Mouse (Mus musculus): ENCODE results near the gene Dnajc16. TPM values are rescaled to one million over a fixed set of nuclear protein-coding genes. Genes with fewer than 3 reads are reported as not detected.

Dnajc16 gene
- polyA plus RNA-seq, 1 experiment from 2014 or later = 3.1 TPM

- peak overlapping the region; percentile 62 for H3K4me2 ChIP-seq (ENCODE audit: low read depth, low read length)
- peak overlapping the region; percentile 72 for H3K27ac ChIP-seq (replicated peaks; ENCODE audit: low read depth, low read length)
- H3K4me1 ChIP-seq (ENCODE audit: control insufficient read depth, insufficient read depth, low read length) = peaks cover 5% of the 10 kb centered on the region; the same call in 1 of the 2 replicates
- ATAC-seq (ENCODE audit: low read depth) (no peak), DNase-seq (ENCODE audit: low spot score) (no peak)
- H3K36me3 ChIP-seq (ENCODE audit: control insufficient read depth, insufficient read depth, low read length) = no peaks in the 10 kb centered on the region
- no peaks in the 10 kb centered on the region for H3K27me3 ChIP-seq (replicated peaks; ENCODE audit: control insufficient read depth, insufficient read depth, low read length)
- H3K9ac ChIP-seq (ENCODE audit: low read depth, low read length) = peak overlapping the region; percentile 52
- H3K9me3 ChIP-seq (ENCODE audit: control insufficient read depth, low read length) = no peaks in the 10 kb centered on the region
- 23% methylated on average over 9 of the region's 9 CpGs for WGBS
- peak overlapping the region; percentile 41 for H3K4me3 ChIP-seq (ENCODE audit: low read depth, low read length)
These were observed 55.5 kb downstream of the Dnajc16 start for GRCm38 (mm10) chr4:141735206-141735560.

GRCm38 (mm10) chr4:141734446-141735205, 56.1 kb downstream of the Dnajc16 start:
- DNase-seq (ENCODE audit: low spot score) (peak; percentile 98), ATAC-seq (ENCODE audit: low read depth) (peak; percentile 99)
- Histone ChIP-seq H3K9ac (ENCODE audit: low read depth, low read length) (peak overlapping the region; percentile 52), H3K9me3 (ENCODE audit: control insufficient read depth, low read length) (no peaks in the 10 kb centered on the region), H3K4me3 (ENCODE audit: low read depth, low read length) (peak overlapping the region; percentile 41), H3K4me2 (ENCODE audit: low read depth, low read length) (peak overlapping the region; percentile 62), H3K4me1 (ENCODE audit: control insufficient read depth, insufficient read depth, low read length) (peaks cover 5% of the 10 kb centered on the region; the same call in 1 of the 2 replicates), H3K36me3 (ENCODE audit: control insufficient read depth, insufficient read depth, low read length) (no peaks in the 10 kb centered on the region), H3K27ac (replicated peaks; ENCODE audit: low read depth, low read length) (peak overlapping the region; percentile 83), H3K27me3 (replicated peaks; ENCODE audit: control insufficient read depth, insufficient read depth, low read length) (no peaks in the 10 kb centered on the region)
- WGBS = 5% methylated on average over 24 of the region's 24 CpGs

DNA sequence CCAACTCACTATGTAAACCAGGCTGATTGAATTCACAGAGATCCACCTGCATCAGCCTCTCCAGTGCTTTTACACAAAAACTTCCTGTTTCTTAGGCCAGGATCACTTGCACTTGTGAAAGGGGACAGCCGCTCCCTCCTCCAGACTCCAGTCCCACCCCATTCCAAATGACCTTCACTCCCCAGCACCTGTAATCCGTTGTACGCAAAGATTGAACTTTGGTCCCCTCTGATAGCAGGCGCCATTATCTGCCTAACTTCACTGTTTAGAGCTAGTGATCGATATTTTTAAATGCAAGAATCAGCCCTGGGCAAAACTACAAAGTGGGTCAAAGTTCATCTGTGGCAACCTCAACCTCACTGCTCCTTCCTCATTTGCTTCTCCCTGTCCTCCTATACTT, 59.0 kb downstream of the Dnajc16 start:
- H3K4me1 ChIP-seq (ENCODE audit: control insufficient read depth, insufficient read depth, low read length) = peaks cover 5% of the 10 kb centered on the region; the same call in 1 of the 2 replicates
- no peaks in the 10 kb centered on the region for H3K36me3 ChIP-seq (ENCODE audit: control insufficient read depth, insufficient read depth, low read length)
- no peak overlapping the region for H3K4me3 ChIP-seq (ENCODE audit: low read depth, low read length)
- no peak overlapping the region for H3K9ac ChIP-seq (ENCODE audit: low read depth, low read length)
- ATAC-seq (ENCODE audit: low read depth) (no peak), DNase-seq (ENCODE audit: low spot score) (no peak)
- no peak overlapping the region for H3K4me2 ChIP-seq (ENCODE audit: low read depth, low read length)
- H3K27me3 ChIP-seq (replicated peaks; ENCODE audit: control insufficient read depth, insufficient read depth, low read length) = no peaks in the 10 kb centered on the region
- no peak overlapping the region for H3K27ac ChIP-seq (replicated peaks; ENCODE audit: low read depth, low read length)
- H3K9me3 ChIP-seq (ENCODE audit: control insufficient read depth, low read length) = no peaks in the 10 kb centered on the region
- WGBS = 80% methylated on average over 5 of the region's 5 CpGs

GRCm38 (mm10) chr4:141730401-141730800, 60.3 kb downstream of the Dnajc16 start:
- Histone ChIP-seq H3K9ac (ENCODE audit: low read depth, low read length) (no peak overlapping the region), H3K4me2 (ENCODE audit: low read depth, low read length) (no peak overlapping the region), H3K27ac (replicated peaks; ENCODE audit: low read depth, low read length) (no peak overlapping the region), H3K9me3 (ENCODE audit: control insufficient read depth, low read length) (no peaks in the 10 kb centered on the region), H3K4me3 (ENCODE audit: low read depth, low read length) (no peak overlapping the region), H3K36me3 (ENCODE audit: control insufficient read depth, insufficient read depth, low read length) (no peaks in the 10 kb centered on the region), H3K4me1 (ENCODE audit: control insufficient read depth, insufficient read depth, low read length) (peaks cover 5% of the 10 kb centered on the region; the same call in 1 of the 2 replicates), H3K27me3 (replicated peaks; ENCODE audit: control insufficient read depth, insufficient read depth, low read length) (no peaks in the 10 kb centered on the region)
- WGBS = 80% methylated on average over 13 of the region's 13 CpGs
- DNase-seq (ENCODE audit: low spot score) (no peak), ATAC-seq (ENCODE audit: low read depth) (no peak)

- Histone ChIP-seq H3K27ac (replicated peaks; ENCODE audit: low read depth, low read length) (no peak overlapping the region), H3K9me3 (ENCODE audit: control insufficient read depth, low read length) (no peaks in the 10 kb centered on the region), H3K4me3 (ENCODE audit: low read depth, low read length) (no peak overlapping the region), H3K27me3 (replicated peaks; ENCODE audit: control insufficient read depth, insufficient read depth, low read length) (no peaks in the 10 kb centered on the region), H3K36me3 (ENCODE audit: control insufficient read depth, insufficient read depth, low read length) (no peaks in the 10 kb centered on the region), H3K4me2 (ENCODE audit: low read depth, low read length) (no peak overlapping the region), H3K4me1 (ENCODE audit: control insufficient read depth, insufficient read depth, low read length) (peaks cover 2% of the 10 kb centered on the region; the same call in 1 of the 2 replicates), H3K9ac (ENCODE audit: low read depth, low read length) (no peak overlapping the region)
- DNase-seq (ENCODE audit: low spot score) = no peak
- no peak for ATAC-seq (ENCODE audit: low read depth)
- 79% methylated on average over 3 of the region's 3 CpGs for WGBS
These were observed 61.5 kb downstream of the Dnajc16 start for GRCm38 (mm10) chr4:141729266-141729665.

DNA sequence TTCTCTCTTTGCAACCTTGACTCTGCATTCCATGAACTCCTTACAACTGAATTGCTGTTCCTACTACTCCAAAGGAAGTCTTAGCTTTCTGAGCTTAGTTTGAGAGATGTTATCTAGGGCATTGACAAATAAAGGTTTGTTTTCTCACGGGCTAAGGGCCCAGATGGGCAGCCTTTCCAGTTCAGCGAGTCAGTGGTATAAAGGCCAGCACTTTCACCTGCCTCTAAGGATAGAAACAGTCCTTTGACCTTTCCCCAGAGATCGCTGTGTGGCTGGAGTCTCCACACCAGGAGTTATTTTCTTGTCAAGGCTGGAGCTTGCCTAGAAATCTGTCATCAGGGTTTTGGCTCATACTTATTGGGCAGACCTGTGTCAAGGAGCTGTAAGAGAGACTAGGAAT, 65.0 kb downstream of the Dnajc16 start:
- no peak overlapping the region for H3K4me2 ChIP-seq (ENCODE audit: low read depth, low read length)
- DNase-seq (ENCODE audit: low spot score) (no peak), ATAC-seq (ENCODE audit: low read depth) (no peak)
- no peaks in the 10 kb centered on the region for H3K36me3 ChIP-seq (ENCODE audit: control insufficient read depth, insufficient read depth, low read length)
- H3K9me3 ChIP-seq (ENCODE audit: control insufficient read depth, low read length) = no peaks in the 10 kb centered on the region
- no peak overlapping the region for H3K4me3 ChIP-seq (ENCODE audit: low read depth, low read length)
- 50% methylated on average over 3 of the region's 3 CpGs for WGBS
- H3K27ac ChIP-seq (replicated peaks; ENCODE audit: low read depth, low read length) = no peak overlapping the region
- peaks cover 19% of the 10 kb centered on the region for H3K4me1 ChIP-seq (ENCODE audit: control insufficient read depth, insufficient read depth, low read length)
- H3K9ac ChIP-seq (ENCODE audit: low read depth, low read length) = no peak overlapping the region
- H3K27me3 ChIP-seq (replicated peaks; ENCODE audit: control insufficient read depth, insufficient read depth, low read length) = no peaks in the 10 kb centered on the region

- H3K27me3 ChIP-seq (replicated peaks; ENCODE audit: control insufficient read depth, insufficient read depth, low read length) = no peaks in the 10 kb centered on the region
- no peak for ATAC-seq (ENCODE audit: low read depth)
- 72% methylated on average over 5 of the region's 5 CpGs for WGBS
- no peak overlapping the region for H3K4me3 ChIP-seq (ENCODE audit: low read depth, low read length)
- no peak overlapping the region for H3K27ac ChIP-seq (replicated peaks; ENCODE audit: low read depth, low read length)
- H3K9ac ChIP-seq (ENCODE audit: low read depth, low read length) = no peak overlapping the region
- H3K4me2 ChIP-seq (ENCODE audit: low read depth, low read length) = no peak overlapping the region
- H3K4me1 ChIP-seq (ENCODE audit: control insufficient read depth, insufficient read depth, low read length) = peaks cover 19% of the 10 kb centered on the region
- 0 out of 2 replicates have a peak, but pooled peaks cover under 1% of the 10 kb centered on the region for H3K9me3 ChIP-seq (ENCODE audit: control insufficient read depth, low read length)
- peaks cover 3% of the 10 kb centered on the region for H3K36me3 ChIP-seq (ENCODE audit: control insufficient read depth, insufficient read depth, low read length)
- no peak for DNase-seq (ENCODE audit: low spot score)
These were observed 65.5 kb downstream of the Dnajc16 start for GRCm38 (mm10) chr4:141725277-141725676.

DNA sequence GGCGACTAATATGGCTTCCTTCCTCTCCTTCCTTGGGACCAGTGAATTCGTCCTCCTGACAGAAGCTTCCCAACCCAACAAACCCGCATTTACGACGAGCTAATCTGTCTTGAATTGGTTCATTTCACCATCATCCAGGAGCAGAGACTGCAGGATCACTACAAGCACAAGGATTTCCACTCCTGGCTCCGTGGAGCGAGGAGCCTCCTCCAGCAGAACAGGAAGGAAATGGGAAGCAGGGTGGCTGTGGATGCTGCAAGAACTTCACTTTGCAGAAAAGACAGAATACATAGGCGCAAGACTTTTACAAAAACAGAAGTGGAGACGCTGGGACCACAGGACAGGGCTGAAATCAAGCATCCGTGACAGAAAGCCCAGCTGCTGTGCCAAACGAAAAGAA, 66.1 kb downstream of the Dnajc16 start:
- WGBS = 71% methylated on average over 11 of the region's 11 CpGs
- Histone ChIP-seq H3K27ac (replicated peaks; ENCODE audit: low read depth, low read length) (0 out of 2 replicates have a peak overlapping the region, but pooled peaks have one; percentile 13), H3K9me3 (ENCODE audit: control insufficient read depth, low read length) (0 out of 2 replicates have a peak, but pooled peaks cover 4% of the 10 kb centered on the region), H3K4me2 (ENCODE audit: low read depth, low read length) (no peak overlapping the region), H3K36me3 (ENCODE audit: control insufficient read depth, insufficient read depth, low read length) (peaks cover 9% of the 10 kb centered on the region), H3K9ac (ENCODE audit: low read depth, low read length) (no peak overlapping the region; the same call in 1 of the 2 replicates), H3K27me3 (replicated peaks; ENCODE audit: control insufficient read depth, insufficient read depth, low read length) (no peaks in the 10 kb centered on the region), H3K4me3 (ENCODE audit: low read depth, low read length) (no peak overlapping the region), H3K4me1 (ENCODE audit: control insufficient read depth, insufficient read depth, low read length) (peaks cover 19% of the 10 kb centered on the region)
- DNase-seq (ENCODE audit: low spot score) (no peak), ATAC-seq (ENCODE audit: low read depth) (no peak)

- Histone ChIP-seq H3K9me3 (ENCODE audit: control insufficient read depth, low read length) (0 out of 2 replicates have a peak, but pooled peaks cover 4% of the 10 kb centered on the region), H3K4me2 (ENCODE audit: low read depth, low read length) (peak overlapping the region; percentile 69), H3K27ac (replicated peaks; ENCODE audit: low read depth, low read length) (peak overlapping the region; percentile 93), H3K4me1 (ENCODE audit: control insufficient read depth, insufficient read depth, low read length) (peaks cover 19% of the 10 kb centered on the region), H3K27me3 (replicated peaks; ENCODE audit: control insufficient read depth, insufficient read depth, low read length) (no peaks in the 10 kb centered on the region), H3K9ac (ENCODE audit: low read depth, low read length) (peak overlapping the region; percentile 95), H3K36me3 (ENCODE audit: control insufficient read depth, insufficient read depth, low read length) (peaks cover 9% of the 10 kb centered on the region), H3K4me3 (ENCODE audit: low read depth, low read length) (peak overlapping the region; percentile 99)
- peak; percentile 35; the same call in 1 of the 2 replicates for ATAC-seq (ENCODE audit: low read depth)
- 7% methylated on average over 13 of the region's 13 CpGs for WGBS
- no peak for DNase-seq (ENCODE audit: low spot score)
These were observed 67.1 kb downstream of the Dnajc16 start for GRCm38 (mm10) chr4:141723673-141724068.
